Mouse (Mus musculus): ENCODE measurements around the gene Luc7l2.
A peak's percentile ranks its signal among the peaks of the same experiment; 100 is the strongest.

The Luc7l2 gene

DNA sequence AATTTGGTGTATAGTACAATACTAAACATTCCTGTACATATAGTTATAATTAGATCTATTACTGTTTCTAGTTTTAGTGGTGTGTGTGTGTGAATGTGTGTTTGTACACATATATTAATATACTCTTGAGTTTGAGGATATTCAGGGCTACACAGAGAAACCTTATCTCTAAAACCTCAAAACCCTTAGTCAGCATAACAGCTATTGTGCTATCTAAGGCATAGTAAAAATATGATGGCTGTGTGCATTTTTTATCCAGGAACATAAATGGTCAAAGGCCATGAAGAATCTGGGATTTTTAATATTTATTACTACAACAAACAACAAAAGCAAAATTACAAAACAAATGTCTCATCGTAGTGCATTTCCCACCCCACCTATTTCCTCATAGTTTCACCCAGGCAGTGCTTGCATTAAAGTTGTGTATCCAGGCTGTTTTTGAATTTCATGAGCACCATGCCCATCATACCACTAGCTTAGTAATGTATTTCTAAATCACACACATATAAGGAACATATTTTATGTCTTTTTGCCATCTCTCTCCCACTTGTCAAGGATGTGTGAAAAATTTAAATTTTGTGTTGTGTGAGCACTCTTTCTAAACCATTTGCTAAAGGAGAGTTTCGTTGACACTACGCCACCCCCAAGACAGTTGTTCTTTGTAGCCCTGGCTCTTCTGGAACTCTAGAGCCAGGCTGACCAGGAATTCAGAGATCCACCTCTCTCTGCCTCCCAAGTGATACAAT is 29.2 kb downstream of the Luc7l2 start:
- DNase-seq = no peak

DNA sequence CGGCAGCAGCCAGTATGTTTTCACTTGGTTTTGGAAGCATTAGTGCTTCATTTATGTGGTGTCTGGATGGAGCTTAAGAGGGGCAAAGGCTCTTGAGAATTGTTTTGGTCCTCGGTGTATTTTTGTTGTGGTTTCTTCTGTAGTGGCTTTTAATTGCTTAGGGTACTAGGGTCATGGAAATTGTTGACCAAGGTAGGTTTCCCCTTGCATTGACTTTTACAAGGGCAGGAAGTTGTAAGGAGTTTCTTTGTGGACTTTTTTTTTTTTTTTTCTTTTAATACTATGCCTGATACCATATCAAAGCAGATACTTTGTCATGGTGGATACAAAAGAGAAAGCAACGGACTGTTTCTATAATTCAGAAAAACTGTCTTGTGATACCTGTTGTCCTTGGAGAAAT is 30.6 kb downstream of the Luc7l2 start:
- no peak for DNase-seq

DNA sequence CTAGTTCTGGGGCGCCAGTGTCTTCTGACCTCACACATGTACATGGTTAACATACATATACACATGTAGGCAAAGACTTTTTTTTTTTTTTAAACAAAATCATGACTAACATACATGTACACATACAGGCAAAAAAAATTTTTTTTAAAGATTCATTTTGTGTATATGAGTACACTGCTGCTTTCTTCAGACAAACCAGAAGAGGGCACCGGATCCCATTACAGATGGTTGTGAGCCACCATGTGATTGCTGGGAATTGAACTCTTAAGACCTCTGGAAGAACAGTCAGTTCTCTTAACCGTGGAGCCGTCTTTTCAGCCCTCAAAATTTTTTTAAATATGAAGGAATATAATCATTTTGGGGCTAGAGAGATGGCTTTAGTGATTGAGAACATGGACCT is 46.3 kb downstream of the Luc7l2 start:
- DNase-seq = no peak

DNA sequence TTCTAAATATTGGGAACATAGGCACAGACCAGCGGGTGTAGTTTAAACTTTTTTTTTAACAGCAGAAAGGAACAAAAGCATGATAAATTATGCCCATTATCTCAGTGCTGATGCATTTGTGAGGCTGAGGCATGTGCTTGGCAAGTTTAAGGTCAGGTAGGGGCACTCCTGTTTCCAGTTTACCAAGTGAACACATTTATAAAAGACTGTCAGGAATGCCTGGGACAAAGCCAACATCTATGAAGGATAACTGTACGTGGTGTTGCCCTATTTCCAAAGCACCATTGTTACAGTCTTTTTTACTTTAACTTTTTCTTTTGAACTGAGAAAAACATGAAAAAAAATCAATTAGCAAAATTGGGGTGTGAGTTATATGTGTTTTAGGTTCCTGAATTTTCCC is 58.8 kb downstream of the Luc7l2 start:
- DNase-seq = no peak

DNA sequence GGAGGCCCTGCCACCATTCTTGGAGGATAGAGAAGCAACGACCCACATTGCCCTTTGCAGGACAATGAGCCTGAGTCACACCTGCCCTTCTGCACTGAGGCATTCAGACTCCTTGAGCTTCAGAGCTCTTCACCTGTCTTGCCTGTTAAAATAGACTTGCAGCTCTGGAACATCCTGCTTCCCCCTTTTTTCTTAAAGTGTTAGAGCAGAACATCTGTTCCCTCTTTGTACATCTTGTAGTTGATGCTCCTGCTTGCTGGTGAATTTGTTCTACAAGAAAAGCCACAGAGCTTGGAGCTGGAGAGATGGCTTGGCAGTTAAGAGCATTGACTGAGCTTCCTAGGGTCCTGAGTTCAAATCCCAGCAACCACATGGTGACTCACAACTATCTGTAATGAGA is 71.3 kb downstream of the Luc7l2 start:
- no peak for DNase-seq

DNA sequence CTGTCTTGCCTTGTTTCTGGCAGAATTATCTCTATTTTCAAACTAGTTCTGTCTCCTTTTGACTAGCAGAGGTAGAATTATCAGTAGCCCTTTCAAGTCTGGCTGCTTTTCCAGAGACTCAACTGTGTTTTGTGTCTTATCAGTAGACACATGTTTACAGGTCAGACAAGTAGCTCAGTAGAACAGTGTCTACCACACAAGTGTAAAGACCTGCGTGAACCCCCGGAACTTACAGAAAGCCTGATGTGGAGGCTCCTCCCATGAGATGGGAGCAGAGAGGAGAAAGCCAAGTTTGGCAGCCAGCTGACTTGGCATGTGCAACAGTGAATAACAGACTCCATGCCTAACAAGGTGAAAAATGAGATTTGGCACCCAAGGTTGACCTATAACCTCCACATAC is 72.3 kb downstream of the Luc7l2 start:
- no peak for DNase-seq

DNA sequence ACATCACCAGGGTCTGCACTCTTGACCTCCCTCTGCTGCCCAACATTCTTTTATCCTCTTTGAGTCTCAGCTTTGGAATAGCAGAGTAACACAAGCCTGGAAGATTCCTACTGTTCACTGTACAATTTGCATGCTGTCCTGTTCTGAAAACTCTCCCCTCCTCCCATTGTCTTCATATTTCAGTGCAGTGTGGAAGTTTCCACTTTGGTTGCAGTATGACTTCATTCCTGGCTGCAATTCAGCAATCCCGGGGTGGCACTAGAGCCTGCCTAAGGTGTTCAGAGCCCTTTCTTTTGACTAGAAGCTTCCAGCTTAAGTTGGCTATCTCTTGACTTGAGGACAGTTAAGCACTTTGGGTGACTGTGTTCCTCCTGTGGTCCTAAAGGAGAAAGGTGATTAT is 73.3 kb downstream of the Luc7l2 start:
- no peak for DNase-seq

DNA sequence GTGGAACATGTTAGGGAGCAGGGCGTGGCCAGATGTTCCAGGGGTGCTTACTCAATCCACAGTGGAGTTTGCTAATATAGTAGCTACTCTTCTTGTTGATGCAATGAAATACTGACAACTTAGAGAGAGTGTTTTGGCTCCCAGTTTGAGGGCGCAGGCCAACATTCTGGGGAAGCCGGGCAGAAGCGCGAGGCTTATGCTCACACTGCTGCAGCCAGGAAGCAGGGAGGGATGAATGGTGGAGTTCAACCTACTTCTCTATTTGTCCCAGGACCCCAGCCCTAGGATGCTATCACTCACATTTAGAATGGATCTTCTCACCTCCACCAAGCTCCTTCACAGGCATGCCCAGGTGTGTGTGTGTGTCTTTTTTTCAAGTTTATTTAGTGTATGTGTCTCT is 75.0 kb downstream of the Luc7l2 start:
- DNase-seq = no peak

DNA sequence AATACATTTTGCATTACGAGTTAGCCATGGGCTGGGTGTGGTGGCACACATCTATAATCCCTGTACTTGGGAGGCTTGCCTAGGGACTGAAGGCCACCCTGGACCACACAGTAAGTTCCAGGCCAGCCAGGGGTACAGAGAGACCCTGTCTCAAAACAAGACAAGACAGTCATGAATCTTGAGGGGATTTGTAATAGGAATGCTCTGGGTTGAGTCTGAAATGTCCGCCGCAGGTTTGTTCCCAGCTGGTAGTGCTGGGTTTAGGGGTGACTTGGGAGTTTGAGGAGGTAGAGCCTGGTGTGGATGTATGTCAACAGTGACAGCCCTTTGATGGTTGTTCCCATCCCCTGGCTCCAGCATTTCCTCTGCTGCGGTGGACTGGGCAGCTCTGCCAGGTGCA is 75.9 kb downstream of the Luc7l2 start:
- DNase-seq = peak; percentile 1

DNA sequence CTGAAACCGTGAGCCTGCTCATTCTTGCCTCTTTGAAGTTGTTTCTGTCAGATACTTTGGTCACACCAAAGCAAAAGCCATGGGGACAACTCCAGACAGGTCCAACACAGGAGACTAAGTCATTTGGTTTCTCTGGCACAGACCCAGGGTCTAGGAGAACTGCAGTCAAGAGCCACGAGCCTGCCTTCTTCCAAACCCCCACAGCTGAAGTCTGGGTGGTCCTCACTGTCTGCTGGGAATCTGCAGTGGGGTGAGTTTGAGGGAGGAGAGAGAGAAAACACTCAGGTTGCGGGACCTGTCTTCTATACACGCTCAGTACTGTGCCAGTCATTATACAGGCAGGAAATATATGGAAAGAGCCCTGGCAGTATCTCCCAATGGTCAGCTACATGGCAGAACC is 76.4 kb downstream of the Luc7l2 start:
- no peak for DNase-seq

DNA sequence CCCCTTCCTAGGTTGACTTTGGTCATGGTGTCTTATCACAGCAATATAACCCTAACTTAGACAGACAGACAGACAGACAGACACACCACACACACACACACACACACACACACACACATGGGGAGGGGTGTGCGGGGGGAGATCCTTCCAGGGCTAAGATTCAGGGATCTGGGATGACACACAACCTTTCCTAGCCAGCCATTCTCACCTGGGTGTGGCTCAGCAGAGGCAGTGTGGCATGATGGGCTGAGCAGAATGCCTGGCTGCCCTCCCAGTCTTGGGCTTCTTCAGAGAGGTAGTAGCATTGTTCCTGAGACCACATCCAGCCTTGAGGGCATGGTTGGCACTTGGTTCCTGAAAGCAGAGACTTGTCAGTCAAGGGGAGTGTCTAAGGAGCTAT is 78.4 kb downstream of the Luc7l2 start:
- DNase-seq = no peak

DNA sequence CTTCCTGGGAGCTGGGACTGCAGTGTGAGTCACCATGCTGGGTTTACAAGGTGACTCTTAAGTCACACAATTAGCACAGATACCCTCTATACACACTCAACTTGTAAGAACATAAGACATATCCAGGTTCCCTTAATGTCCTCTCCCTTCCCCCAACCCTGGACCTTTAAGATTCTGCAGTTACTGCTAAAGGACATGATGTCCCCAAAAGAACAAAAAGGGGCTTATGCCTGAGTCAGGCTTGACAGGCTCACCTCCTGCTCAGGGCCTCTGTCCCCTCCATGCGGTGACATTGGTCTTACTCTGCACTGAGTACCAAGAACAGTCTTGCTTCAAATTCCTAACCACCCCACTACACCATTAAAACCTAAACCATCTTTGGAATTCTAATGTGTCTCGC is 81.7 kb downstream of the Luc7l2 start:
- no peak for DNase-seq

DNA sequence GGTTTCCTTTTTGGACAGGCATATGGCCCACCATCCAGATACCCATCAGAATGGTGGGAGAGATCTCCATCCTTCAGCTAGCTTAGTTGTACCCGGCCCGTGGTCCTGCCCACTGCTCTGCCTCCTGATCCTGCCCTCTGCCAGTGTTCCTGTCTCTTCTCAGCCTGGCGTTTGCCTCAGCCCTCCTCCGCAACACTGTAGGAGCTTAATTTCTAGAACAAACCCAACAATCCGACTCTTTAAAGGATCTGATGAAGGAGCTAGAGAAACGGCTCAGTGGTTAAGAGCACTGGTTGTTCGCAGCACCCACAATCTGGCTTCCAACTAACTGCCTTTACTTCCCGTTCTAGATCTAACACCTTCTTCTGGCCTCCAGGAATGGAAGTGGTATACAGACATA is 83.3 kb downstream of the Luc7l2 start:
- no peak for DNase-seq

DNA sequence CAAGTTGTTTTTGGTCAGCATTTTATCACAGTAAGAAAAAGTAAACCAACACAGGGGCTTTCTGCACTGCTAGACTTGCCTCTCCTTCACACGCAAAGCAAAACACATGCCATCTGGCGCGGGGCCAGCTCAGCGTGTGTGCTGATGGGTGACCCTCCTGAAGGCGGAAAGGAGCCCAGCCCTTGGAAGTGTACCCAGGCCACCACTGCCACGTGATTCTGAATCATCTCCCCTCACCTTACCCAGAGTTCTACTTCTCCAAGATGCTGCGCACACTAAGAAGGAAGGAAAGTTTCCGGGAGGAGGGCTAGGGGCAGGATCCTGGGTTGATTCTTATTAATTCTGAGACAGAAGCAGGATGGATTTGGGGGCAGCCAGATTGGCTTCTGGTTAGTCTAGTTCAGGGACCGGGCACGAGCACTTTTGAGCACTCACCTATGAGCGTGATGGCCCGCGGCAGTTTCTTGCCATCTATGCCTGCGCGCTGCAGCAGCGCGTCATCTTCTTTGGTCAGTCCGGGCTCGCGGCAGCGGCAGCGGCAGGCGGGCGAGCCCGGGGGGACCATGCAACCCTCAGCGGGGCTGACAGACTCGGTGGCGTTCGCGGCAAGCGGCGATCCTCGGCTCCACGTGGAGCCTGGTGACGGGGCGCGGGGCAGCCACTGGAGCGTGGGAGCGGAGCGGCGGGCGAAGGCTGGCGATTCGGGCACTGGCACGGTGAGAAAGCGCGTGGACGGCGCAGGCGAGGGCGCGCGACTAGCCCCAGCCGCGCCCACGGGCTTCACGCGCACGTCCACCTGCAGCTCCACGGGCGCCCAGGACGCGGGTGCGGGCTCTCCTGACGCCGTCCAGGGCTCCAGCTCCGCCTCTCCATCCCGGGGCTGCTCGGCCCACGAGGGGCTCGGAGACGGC is 85.1 kb downstream of the Luc7l2 start:
- peak; percentile 58 for DNase-seq

DNA sequence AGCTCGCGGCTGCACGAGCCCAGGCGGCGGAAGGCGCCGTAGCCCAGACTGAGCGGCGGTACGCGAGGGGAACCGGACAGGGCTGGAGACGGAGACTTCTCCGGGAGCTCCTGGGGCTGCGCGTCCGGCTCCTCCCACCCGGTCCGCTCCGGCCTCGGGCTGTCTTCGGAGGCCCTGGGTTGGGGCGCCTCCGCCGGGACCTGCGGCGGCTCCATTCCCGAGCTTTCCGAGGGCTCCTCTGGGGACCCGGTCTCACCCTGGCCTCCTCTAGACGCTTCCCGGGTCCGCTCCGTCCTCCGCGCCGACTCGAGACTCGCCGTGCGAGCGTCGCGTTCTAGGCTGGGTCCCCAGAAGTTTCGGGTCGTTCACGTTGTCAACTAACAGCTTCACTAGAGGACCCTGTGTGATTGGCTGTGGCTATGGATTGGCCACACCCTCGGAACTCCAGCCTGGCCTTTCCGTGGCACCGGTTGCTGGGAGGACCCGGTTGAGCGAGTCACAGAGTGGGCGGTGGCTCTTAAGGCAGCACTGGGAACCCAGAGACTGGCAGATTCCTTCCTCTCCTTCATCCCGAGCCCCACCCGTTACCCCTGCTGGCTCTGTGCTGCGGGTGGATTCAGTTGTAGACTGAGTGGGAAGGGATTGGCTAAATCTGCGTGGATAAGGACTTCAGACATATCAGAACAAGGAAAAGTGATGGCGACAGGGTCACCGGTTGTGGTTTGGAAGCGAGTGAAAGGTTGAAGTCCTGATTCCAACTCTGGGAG is 85.9 kb downstream of the Luc7l2 start, which contains the start of gene Klrg2:
TSS of gene Klrg2 (minus strand) at position 391 of the 767 bp plus-strand sequence.
- peak; percentile 73 for DNase-seq

DNA sequence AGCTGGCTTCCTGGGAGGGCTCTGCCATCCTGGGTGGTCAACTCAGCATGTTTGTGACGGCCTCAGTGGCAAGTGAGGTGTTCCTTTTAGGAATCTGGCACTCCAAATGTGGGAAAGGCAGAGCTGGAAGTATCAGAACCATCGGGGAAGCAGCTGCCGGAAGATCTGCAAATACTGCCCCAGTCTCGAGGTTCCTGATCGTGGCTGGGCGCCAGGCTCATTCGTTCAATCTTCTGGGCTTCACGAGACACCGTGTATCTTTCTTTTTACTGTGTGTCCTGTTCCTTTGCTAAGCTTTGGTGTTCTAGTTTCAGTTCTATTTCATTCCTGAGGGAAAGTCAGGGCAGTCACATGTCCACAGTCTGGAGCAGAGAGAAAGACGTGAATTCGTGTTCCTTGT is 89.3 kb downstream of the Luc7l2 start:
- no peak for DNase-seq

DNA sequence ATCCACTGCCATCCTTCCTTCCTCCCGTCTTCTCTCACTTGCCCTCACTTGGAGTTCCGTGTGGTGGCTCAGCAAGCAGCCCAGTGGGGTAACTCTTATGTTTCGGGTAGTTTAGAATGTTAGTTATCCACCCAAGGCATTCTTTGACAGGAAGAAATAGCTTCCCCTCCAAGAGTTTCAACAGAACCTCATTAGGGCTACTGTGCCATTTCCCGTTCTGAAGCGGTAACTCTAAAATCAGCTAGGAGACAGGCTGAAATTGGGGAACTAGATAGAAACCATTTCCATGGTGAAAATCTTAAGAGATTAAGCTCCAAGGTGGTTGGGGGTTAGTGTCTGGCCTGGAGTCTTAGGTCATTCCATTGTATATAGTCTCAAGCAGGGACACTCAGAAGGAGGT is 90.1 kb downstream of the Luc7l2 start:
- DNase-seq = no peak

DNA sequence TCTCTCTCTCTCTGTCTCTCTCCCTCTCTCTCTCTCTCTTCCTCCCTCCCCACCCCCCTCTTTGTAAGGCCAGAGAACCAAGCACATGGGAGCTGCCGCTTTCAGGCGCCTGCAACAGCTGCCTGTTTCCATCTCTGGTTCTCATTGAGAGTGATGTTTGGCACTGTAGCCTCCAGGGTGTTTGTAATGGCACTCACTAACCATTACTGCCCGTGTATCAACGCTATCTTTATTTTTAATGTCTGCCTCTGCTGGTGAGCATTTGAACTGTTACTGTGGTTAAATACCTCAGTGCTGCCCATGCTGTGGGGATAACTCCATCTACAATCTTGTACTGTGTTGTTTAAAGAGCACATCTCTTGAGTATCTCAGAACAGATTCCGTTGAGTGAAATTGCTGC is 90.5 kb downstream of the Luc7l2 start:
- no peak for DNase-seq

DNA sequence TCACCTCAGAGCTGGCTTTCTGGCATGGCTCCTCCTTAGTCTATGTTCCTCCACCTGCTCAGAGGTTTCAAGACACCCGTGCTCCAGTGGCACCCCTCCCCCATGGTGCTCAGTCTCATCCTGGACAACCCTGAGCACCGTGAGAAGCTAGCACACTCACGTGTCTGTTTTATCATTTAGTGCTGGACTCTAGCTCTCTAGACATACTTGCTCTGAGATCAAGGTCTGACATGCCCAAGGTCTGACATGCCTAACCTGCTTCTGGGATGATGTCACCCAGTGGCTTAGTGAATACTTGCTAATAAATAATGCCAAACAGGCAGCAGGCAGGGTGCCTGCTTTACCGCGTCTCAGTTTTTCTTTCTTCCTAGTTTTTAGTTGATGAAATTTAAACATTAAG is 91.5 kb downstream of the Luc7l2 start:
- no peak for DNase-seq

DNA sequence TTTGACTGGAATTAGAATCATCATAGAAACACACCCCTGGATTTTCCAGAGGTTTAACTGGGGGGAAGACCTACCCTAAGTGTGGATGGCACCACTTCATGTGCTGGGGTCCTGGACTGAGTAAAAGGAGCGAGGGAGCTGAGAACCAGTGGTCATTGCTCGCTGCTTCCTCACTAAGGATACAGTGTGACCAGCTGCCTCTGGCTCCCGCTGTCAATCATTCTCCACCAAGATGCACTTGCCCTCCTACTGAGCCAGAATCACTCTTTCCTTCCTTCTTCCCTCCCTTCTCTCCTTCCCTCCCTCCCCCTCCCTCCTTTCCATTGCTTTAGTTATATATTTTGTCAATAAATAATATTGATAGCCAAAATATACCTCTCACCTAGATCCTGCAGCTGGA is 91.9 kb downstream of the Luc7l2 start:
- DNase-seq = no peak

DNA sequence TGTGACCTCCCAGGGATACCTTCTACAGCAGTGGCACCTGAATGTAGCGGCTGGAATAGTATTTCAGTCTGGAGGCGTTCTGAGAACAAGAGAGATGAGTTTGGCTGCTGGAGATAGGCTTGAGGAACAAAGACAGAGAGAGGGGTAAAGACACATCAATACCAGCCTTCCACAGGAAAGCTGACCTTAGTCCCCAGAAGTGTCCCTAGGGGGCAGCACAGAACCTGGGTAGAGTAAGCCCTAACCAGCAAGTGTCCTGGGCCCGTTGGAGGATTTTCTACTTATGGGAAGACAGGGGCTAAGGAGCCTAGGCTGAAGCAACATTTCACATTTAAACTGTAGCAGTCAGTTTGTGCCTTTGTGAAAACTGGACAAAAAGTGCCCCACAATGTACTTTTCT is 98.4 kb downstream of the Luc7l2 start:
- DNase-seq = no peak

DNA sequence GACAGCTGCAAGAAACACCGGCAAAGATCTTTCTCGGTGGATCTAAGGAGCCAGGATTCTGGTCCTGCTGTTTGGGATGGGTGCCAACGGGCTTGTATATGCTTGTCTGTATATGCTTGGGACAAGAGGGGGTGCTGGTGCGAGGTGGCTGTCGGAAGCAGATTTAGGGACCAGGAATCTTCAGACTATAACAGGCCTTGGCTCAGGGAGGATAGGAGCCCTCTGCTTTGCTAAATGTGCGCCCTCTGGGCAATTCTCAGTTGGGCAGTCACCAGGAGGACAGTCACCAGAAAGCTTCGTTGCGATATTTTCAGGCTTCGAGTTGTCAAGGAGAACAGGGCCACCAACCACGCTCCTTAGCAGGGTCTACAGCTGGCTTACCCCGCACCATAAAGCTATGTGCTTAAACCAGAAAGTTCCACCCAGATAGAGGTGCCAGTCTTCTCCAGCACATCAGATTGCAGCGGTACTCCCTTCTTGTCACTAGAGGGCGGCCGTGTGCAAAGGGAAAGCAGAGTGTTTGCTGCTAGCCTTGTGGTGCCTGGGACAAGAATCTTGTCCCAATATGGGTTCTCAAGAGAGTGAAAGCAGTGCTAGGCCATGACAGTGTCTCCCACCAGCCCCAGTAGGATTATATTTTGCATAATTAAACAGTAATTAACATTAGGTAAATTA is 99.3 kb downstream of the Luc7l2 start:
- DNase-seq = peak; percentile 73

All from kidney, adult 18-20 months (tissue).